Mouse (Mus musculus): ENCODE data around the gene Ilf3. TPM values are rescaled to one million over a fixed set of nuclear protein-coding genes. Genes with fewer than 3 reads are reported as not detected.
A peak's percentile ranks its signal among the peaks of the same experiment; 100 is the strongest.

The Ilf3 gene
- polyA plus RNA-seq, 1 experiment from 2014 or later: 195 TPM

GRCm38 (mm10) chr9:21348152-21348551, 19.5 kb upstream of the Ilf3 start:
- Histone ChIP-seq H3K4me3 (no peak overlapping the region), H3K27ac (no peak overlapping the region), H3K4me2 (no peak overlapping the region), H3K9me3 (no peaks in the 10 kb centered on the region), H3K4me1 (peaks cover 8% of the 10 kb centered on the region), H3K27me3 (no peaks in the 10 kb centered on the region), H3K9ac (no peak overlapping the region), H3K36me3 (peaks cover 73% of the 10 kb centered on the region)
- WGBS: 72% methylated on average over 3 of the region's 3 CpGs
- ATAC-seq (ENCODE audit: borderline replicate concordance, extremely low read depth, low FRiP score, low TSS enrichment): no peak

DNA sequence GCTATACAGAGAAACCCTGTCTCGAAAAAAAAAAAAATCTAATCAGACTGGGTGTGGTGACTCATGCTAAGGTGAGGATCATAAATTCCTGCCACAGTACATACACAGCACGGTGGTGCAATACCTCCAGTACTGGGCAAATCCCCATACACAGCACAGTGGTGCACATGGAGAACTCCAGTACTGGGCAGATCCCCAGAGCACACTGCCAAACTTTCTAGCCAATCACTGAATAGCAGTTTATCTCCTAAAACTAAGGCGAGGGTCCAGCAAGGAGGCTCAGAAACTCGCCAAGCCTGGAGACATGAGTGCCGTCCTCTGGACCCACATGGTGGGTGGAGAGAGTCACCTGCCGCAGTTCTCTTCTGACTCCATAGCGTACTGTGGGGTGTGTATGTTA, 16.5 kb upstream of the Ilf3 start:
- WGBS: 78% methylated on average over 7 of the region's 7 CpGs
- Histone ChIP-seq H3K4me1 (peaks cover 9% of the 10 kb centered on the region), H3K27me3 (no peaks in the 10 kb centered on the region), H3K4me3 (no peak overlapping the region), H3K9ac (no peak overlapping the region), H3K9me3 (no peaks in the 10 kb centered on the region), H3K4me2 (no peak overlapping the region), H3K36me3 (peaks cover 73% of the 10 kb centered on the region), H3K27ac (no peak overlapping the region)
- no peak for ATAC-seq (ENCODE audit: borderline replicate concordance, extremely low read depth, low FRiP score, low TSS enrichment)

- Histone ChIP-seq H3K9me3 (no peaks in the 10 kb centered on the region), H3K27ac (no peak overlapping the region), H3K9ac (no peak overlapping the region), H3K4me1 (peaks cover 9% of the 10 kb centered on the region), H3K4me2 (no peak overlapping the region), H3K4me3 (no peak overlapping the region), H3K36me3 (peaks cover 69% of the 10 kb centered on the region), H3K27me3 (no peaks in the 10 kb centered on the region)
- 93% methylated on average over 4 of the region's 4 CpGs for WGBS
- no peak for ATAC-seq (ENCODE audit: borderline replicate concordance, extremely low read depth, low FRiP score, low TSS enrichment)
Measured at GRCm38 (mm10) chr9:21351702-21352377, 15.8 kb upstream of the Ilf3 start.

GRCm38 (mm10) chr9:21352463-21353372, 15.0 kb upstream of the Ilf3 start:
- WGBS: 39% methylated on average over 20 of the region's 20 CpGs
- H3K4me3 ChIP-seq: no peak overlapping the region
- peaks cover 9% of the 10 kb centered on the region for H3K4me1 ChIP-seq
- no peak overlapping the region for H3K4me2 ChIP-seq
- peak overlapping the region; percentile 50 for H3K27ac ChIP-seq
- no peaks in the 10 kb centered on the region for H3K27me3 ChIP-seq
- peak overlapping the region; percentile 13; the same call in 1 of the 2 replicates for H3K9ac ChIP-seq
- H3K36me3 ChIP-seq: peaks cover 61% of the 10 kb centered on the region
- no peaks in the 10 kb centered on the region for H3K9me3 ChIP-seq
- ATAC-seq (ENCODE audit: borderline replicate concordance, extremely low read depth, low FRiP score, low TSS enrichment): no peak

DNA sequence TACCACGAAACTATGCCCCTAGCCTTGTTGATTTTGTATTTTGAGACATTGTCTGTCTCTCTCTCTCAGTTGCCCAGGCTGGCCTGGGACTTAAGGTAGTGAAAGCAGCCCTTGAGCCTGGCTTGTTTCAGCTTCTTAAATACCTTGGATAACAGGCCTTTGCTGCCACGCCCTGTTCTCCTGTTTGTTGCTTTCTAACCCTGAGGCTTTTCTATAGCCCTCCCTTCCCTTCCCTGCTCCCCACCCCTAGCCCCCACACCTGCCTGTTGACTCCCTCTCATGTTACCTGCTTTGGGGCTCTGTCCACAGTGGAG, 14.3 kb upstream of the Ilf3 start:
- H3K27ac ChIP-seq: peak overlapping the region; percentile 50
- peaks cover 55% of the 10 kb centered on the region for H3K36me3 ChIP-seq
- 67% methylated on average over 2 of the region's 2 CpGs for WGBS
- no peak overlapping the region for H3K4me2 ChIP-seq
- peak overlapping the region; percentile 13; the same call in 1 of the 2 replicates for H3K9ac ChIP-seq
- H3K27me3 ChIP-seq: no peaks in the 10 kb centered on the region
- H3K9me3 ChIP-seq: no peaks in the 10 kb centered on the region
- no peak overlapping the region for H3K4me3 ChIP-seq
- peaks cover 9% of the 10 kb centered on the region for H3K4me1 ChIP-seq
- ATAC-seq (ENCODE audit: borderline replicate concordance, extremely low read depth, low FRiP score, low TSS enrichment): no peak

- no peaks in the 10 kb centered on the region for H3K9me3 ChIP-seq
- H3K36me3 ChIP-seq: peaks cover 43% of the 10 kb centered on the region
- no peak overlapping the region for H3K9ac ChIP-seq
- peaks cover 9% of the 10 kb centered on the region for H3K4me1 ChIP-seq
- ATAC-seq (ENCODE audit: borderline replicate concordance, extremely low read depth, low FRiP score, low TSS enrichment): no peak
- no peak overlapping the region for H3K4me3 ChIP-seq
- WGBS: 67% methylated on average over 6 of the region's 6 CpGs
- no peaks in the 10 kb centered on the region for H3K27me3 ChIP-seq
- no peak overlapping the region for H3K4me2 ChIP-seq
- H3K27ac ChIP-seq: peak overlapping the region; percentile 50; the same call in 1 of the 2 replicates
Measured at GRCm38 (mm10) chr9:21354796-21355195, 12.9 kb upstream of the Ilf3 start.

DNA sequence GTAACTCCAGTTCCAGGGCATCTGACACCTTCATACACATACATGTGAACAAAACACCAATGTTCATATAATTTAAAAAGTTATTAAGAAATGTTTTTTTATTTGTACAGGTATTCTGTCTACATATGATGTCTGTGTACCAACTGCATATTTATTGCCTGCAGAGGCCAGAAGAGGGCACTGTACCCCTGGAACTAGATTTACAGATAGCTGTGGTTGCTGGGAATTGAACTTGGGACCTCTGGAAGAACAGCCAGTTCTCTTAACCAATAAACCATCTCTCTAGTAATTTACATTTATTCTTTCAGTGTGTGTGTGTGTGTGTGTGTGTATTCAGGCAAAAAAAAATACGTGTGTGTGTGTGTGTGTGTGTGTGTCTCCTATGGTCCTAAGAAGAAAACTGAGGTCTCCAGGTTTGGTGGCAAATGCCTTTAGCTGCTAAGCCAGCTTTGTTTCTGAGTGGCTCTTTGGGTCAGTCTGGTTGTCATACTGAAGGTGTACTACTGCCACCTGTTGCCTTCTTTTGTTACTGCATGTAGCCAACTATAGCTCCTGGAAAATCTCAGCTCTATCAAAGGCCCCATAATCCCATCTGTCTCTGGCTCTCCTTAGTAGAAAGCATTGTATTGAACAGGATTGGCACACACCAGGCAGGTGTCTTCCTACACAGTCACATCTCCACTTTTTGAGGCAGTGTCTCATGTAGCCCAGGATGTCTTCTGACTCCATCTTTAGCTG, 10.5 kb upstream of the Ilf3 start:
- ATAC-seq (ENCODE audit: borderline replicate concordance, extremely low read depth, low FRiP score, low TSS enrichment): peak; percentile 56
- Histone ChIP-seq H3K4me3 (no peak overlapping the region), H3K4me2 (no peak overlapping the region), H3K9me3 (no peaks in the 10 kb centered on the region), H3K9ac (no peak overlapping the region), H3K27ac (no peak overlapping the region), H3K4me1 (peaks cover 9% of the 10 kb centered on the region), H3K36me3 (peaks cover 27% of the 10 kb centered on the region), H3K27me3 (peaks cover 5% of the 10 kb centered on the region; the same call in 1 of the 2 replicates)
- WGBS: 0% methylated on average over 1 of the region's 1 CpGs

GRCm38 (mm10) chr9:21366541-21367220, 990 bp upstream of the Ilf3 start:
- no peak overlapping the region for H3K9ac ChIP-seq
- peaks cover 1% of the 10 kb centered on the region; the same call in 1 of the 2 replicates for H3K27me3 ChIP-seq
- H3K36me3 ChIP-seq: peaks cover 3% of the 10 kb centered on the region
- H3K9me3 ChIP-seq: no peaks in the 10 kb centered on the region
- H3K4me1 ChIP-seq: peaks cover 15% of the 10 kb centered on the region
- peak overlapping the region; percentile 76 for H3K27ac ChIP-seq
- ATAC-seq (ENCODE audit: borderline replicate concordance, extremely low read depth, low FRiP score, low TSS enrichment): peak; percentile 3; the same call in 1 of the 2 replicates
- H3K4me3 ChIP-seq: peak overlapping the region; percentile 85
- peak overlapping the region; percentile 61 for H3K4me2 ChIP-seq
- WGBS: 28% methylated on average over 14 of the region's 14 CpGs

GRCm38 (mm10) chr9:21368131-21368584, 487 bp downstream of the Ilf3 start:
- ATAC-seq (ENCODE audit: borderline replicate concordance, extremely low read depth, low FRiP score, low TSS enrichment): peak; percentile 66
- under 1% methylated on average over 37 of the region's 38 CpGs for WGBS

DNA sequence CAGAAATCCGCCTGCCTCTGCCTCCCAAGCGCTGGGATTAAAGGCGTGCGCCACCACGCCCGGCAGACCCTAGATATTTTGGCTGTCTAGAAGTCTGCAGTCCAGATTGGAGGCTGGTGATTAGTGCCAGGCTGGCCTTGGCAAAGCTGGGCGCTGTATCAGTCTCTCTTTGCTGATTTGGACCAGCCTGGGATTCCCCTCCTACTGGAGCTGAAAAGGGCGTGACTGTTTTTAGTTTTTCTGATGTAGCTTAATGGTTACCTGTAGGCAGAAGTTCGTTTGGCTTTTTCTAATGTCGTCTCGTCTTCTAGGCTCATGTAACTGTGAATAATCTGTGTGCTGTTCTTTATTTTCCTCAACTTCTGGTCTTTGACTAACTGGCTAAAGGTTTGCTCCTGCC, 1.4 kb downstream of the Ilf3 start:
- peak overlapping the region; percentile 85 for H3K4me3 ChIP-seq
- H3K9me3 ChIP-seq: no peaks in the 10 kb centered on the region
- H3K36me3 ChIP-seq: peaks cover 18% of the 10 kb centered on the region
- no peaks in the 10 kb centered on the region for H3K27me3 ChIP-seq
- H3K9ac ChIP-seq: peak overlapping the region; percentile 76
- peaks cover 15% of the 10 kb centered on the region for H3K4me1 ChIP-seq
- no peak overlapping the region for H3K27ac ChIP-seq
- peak overlapping the region; percentile 65 for H3K4me2 ChIP-seq
- ATAC-seq (ENCODE audit: borderline replicate concordance, extremely low read depth, low FRiP score, low TSS enrichment): no peak
- 46% methylated on average over 11 of the region's 11 CpGs for WGBS

More at GRCm38 (mm10) chr9:21368131-21368584, 487 bp downstream of the Ilf3 start:
- Histone ChIP-seq H3K27ac (peak overlapping the region; percentile 88), H3K4me1 (peaks cover 15% of the 10 kb centered on the region), H3K36me3 (peaks cover 15% of the 10 kb centered on the region), H3K9me3 (no peaks in the 10 kb centered on the region), H3K4me3 (peak overlapping the region; percentile 85), H3K9ac (peak overlapping the region; percentile 76), H3K27me3 (no peaks in the 10 kb centered on the region), H3K4me2 (peak overlapping the region; percentile 65)

GRCm38 (mm10) chr9:21370876-21371275, 3.2 kb downstream of the Ilf3 start:
- no peaks in the 10 kb centered on the region for H3K27me3 ChIP-seq
- no peak overlapping the region for H3K9ac ChIP-seq
- H3K9me3 ChIP-seq: no peaks in the 10 kb centered on the region
- no peak overlapping the region for H3K4me3 ChIP-seq
- H3K27ac ChIP-seq: no peak overlapping the region
- peaks cover 23% of the 10 kb centered on the region for H3K36me3 ChIP-seq
- 79% methylated on average over 2 of the region's 2 CpGs for WGBS
- H3K4me1 ChIP-seq: peaks cover 15% of the 10 kb centered on the region
- ATAC-seq (ENCODE audit: borderline replicate concordance, extremely low read depth, low FRiP score, low TSS enrichment): no peak
- H3K4me2 ChIP-seq: no peak overlapping the region

Data from lung, embryonic 15.5 days (tissue).